Mouse (Mus musculus): ENCODE results near the gene Retreg2. TPM values are rescaled to one million over a fixed set of nuclear protein-coding genes. Genes with fewer than 3 reads are reported as not detected.

Retreg2 gene
- total RNA-seq, 2 experiments from 2014 or later = 177 to 178 TPM

GRCm38 (mm10) chr1:75168472-75169464, 26.2 kb downstream of the Retreg2 start, which contains the start of gene Zfand2b:
Zfand2b (plus strand) TSS chr1:75168646.
- peak; percentile 92 to 93 for DNase-seq

GRCm38 (mm10) chr1:75179334-75180104, 36.9 kb downstream of the Retreg2 start:
- DNase-seq = peak; percentile 40 to 53

- DNase-seq = peak; percentile 87 to 90
Observed at GRCm38 (mm10) chr1:75180105-75180590, 37.6 kb downstream of the Retreg2 start, which contains the start of gene Abcb6. Abcb6 (minus strand) TSS chr1:75180392.

GRCm38 (mm10) chr1:75180741-75181140, 38.2 kb downstream of the Retreg2 start:
- no peak for DNase-seq

GRCm38 (mm10) chr1:75181377-75181870, 38.8 kb downstream of the Retreg2 start:
- DNase-seq = no peak

- no peak for DNase-seq
Observed at GRCm38 (mm10) chr1:75182160-75182559, 39.6 kb downstream of the Retreg2 start.

GRCm38 (mm10) chr1:75185495-75185894, 42.9 kb downstream of the Retreg2 start:
- DNase-seq = no peak

GRCm38 (mm10) chr1:75187126-75187525, 44.5 kb downstream of the Retreg2 start:
- no peak for DNase-seq

- no peak for DNase-seq
Observed at GRCm38 (mm10) chr1:75187914-75188483, 45.4 kb downstream of the Retreg2 start.

GRCm38 (mm10) chr1:75190577-75190976, 48.0 kb downstream of the Retreg2 start:
- DNase-seq = no peak

- no peak for DNase-seq
Observed at GRCm38 (mm10) chr1:75191258-75191621, 48.7 kb downstream of the Retreg2 start.

- DNase-seq = peak; percentile 95 to 97
Observed at GRCm38 (mm10) chr1:75191622-75192402, 49.2 kb downstream of the Retreg2 start, which contains the start of the genes Ankzf1 and Atg9a. Ankzf1 (plus strand) TSS chr1:75192151. Atg9a (minus strand) TSS chr1:75192196.

- no peak for DNase-seq
Observed at GRCm38 (mm10) chr1:75192452-75192851, 49.9 kb downstream of the Retreg2 start.

Other genes starting within 250 kb of the Retreg2 start
- not detected for gene Cryba2, start 249.6 kb upstream of the Retreg2 start, total RNA-seq (2021)
- 1 to 10 TPM; 1.5 to 1.8 TPM for gene Cfap65, start 207.2 kb upstream of the Retreg2 start, total RNA-seq (2021)
- gene Ihh, start 191.1 kb upstream of the Retreg2 start, total RNA-seq (2021) = under 1 TPM; 0.30 to 0.32 TPM
- gene Nhej1, start 17.6 kb upstream of the Retreg2 start, total RNA-seq (2021) = 1 to 10 TPM; 2.1 to 2.7 TPM
- gene Slc23a3, start 8.9 kb upstream of the Retreg2 start, total RNA-seq (2021) = under 1 TPM; 0.23 to 0.27 TPM
- 10 to 100 TPM; 26.9 to 33.0 TPM for gene Cnppd1, start 67 bp upstream of the Retreg2 start, total RNA-seq (2021)
- 10 to 100 TPM; 31.2 to 36.2 TPM for gene Zfand2b, start 25.9 kb downstream of the Retreg2 start, total RNA-seq (2021)
- 10 to 100 TPM; 26.1 to 27.2 TPM for gene Abcb6, start 37.6 kb downstream of the Retreg2 start, total RNA-seq (2021)
- gene Ankzf1, start 49.4 kb downstream of the Retreg2 start, total RNA-seq (2021) = 10 to 100 TPM; 25.4 to 28.1 TPM
- 100 to 1,000 TPM; 113 to 114 TPM for gene Atg9a, start 49.4 kb downstream of the Retreg2 start, total RNA-seq (2021)
- gene Glb1l, start 68.0 kb downstream of the Retreg2 start, total RNA-seq (2021) = 10 to 100 TPM; 13.0 to 19.1 TPM
- gene Stk16, start 68.1 kb downstream of the Retreg2 start, total RNA-seq (2021) = 10 to 100 TPM; 88.0 to 89.0 TPM
- gene Tuba4a, start 77.1 kb downstream of the Retreg2 start, total RNA-seq (2021) = 100 to 1,000 TPM; 517 to 555 TPM
- gene A630095N17Rik, start 89.3 kb downstream of the Retreg2 start, total RNA-seq (2021) = not detected
- 10 to 100 TPM; 74.3 to 75.8 TPM for gene Dnajb2, start 93.6 kb downstream of the Retreg2 start, total RNA-seq (2021)
- gene Ptprn, start 121.7 kb downstream of the Retreg2 start, total RNA-seq (2021) = 100 to 1,000 TPM; 372 to 375 TPM
- 100 to 1,000 TPM in 1 of 2 experiments, 10 to 100 TPM in 1; 81.7 to 106 TPM for gene Resp18, start 135.6 kb downstream of the Retreg2 start, total RNA-seq (2021)
- 10 to 100 TPM; 39.4 to 46.7 TPM for gene Dnpep, start 175.2 kb downstream of the Retreg2 start, total RNA-seq (2021)
- gene Des, start 217.6 kb downstream of the Retreg2 start, total RNA-seq (2021) = 1 to 10 TPM in 1 of 2 experiments, under 1 TPM in 1; 0.72 to 1.1 TPM
- gene Speg, start 232.5 kb downstream of the Retreg2 start, total RNA-seq (2021) = 100 to 1,000 TPM; 166 to 180 TPM